Mouse (Mus musculus): ENCODE results near the gene Tcp11.

DNA sequence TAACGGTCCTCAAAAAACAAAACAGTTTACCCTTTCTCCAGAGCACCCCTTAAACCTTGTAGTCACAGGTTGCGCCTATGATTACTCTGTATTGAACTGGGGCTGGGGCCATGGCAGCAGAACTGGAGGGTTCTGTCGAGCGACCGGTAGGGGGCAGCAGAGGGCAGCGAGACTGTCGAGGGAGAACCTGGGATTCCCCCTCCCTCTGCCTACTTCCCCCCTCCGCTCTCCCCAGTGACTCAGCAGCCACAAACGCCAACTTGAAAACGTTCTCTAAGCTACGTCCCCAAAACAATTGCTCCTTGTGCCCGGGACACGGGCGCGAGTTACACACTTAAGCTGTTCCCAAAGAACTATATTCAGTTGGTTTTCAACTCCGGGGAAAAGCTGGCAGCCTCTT, 4.5 kb upstream of the Tcp11 start:
- TF ChIP-seq ZC3H11A (IDR thresholded peaks at IDR 0.05; ENCODE audit: borderline replicate concordance, low read depth, low read length) (peak; percentile 46; the same call in 1 of the 2 replicates), HCFC1 (IDR thresholded peaks at IDR 0.05; ENCODE audit: borderline replicate concordance, insufficient read depth, low read length) (0 out of 2 replicates have a peak, but pooled peaks have one; percentile 36)
